Mouse (Mus musculus) CH12.LX (cell line): Measurements from ENCODE around the gene Meiob. TPM values are rescaled to one million over a fixed set of nuclear protein-coding genes. Genes with fewer than 3 reads are reported as not detected.

ENCODE experiments used
- DNase-seq: peaks from one replicate; pipeline ENCODE4 v3.0.0-alpha.2; 2013; ENCODE audit errors: extremely low read depth
- H3K27ac ChIP-seq: 2 replicates; pipeline ENCODE4 v1.5.1; 2012; ENCODE audit warnings: low read depth, mild to moderate bottlenecking, control low read depth, moderate library complexity; ENCODE audit not compliant: insufficient read depth
- H3K27me3 ChIP-seq: replicated peaks from 2 replicates; pipeline ENCODE3; 2012; ENCODE audit warnings: inconsistent platforms
- H3K36me3 ChIP-seq, 2 experiments: replicated peaks in 1 of 2; 2 replicates each; pipeline versions ENCODE3 to v1.6.1; 2012; ENCODE audit warnings: inconsistent platforms in 1 of 2, low read length in 1 of 2, mild to moderate bottlenecking in 1 of 2, mixed read lengths in 1 of 2, moderate library complexity in 1 of 2; ENCODE audit not compliant: control insufficient read depth in 1 of 2, insufficient read depth in 1 of 2
- H3K4me1 ChIP-seq, 2 experiments: 2 replicates each; pipeline ENCODE4 v1.6.1; 2012; ENCODE audit warnings: inconsistent platforms in 1 of 2, moderate library complexity in 1 of 2; ENCODE audit not compliant: insufficient read depth in 2 of 2, control insufficient read depth in 1 of 2
- H3K4me2 ChIP-seq: 2 replicates; pipeline ENCODE4 v1.6.1; 2012; ENCODE audit warnings: low read depth, mild to moderate bottlenecking, control low read depth; ENCODE audit not compliant: poor library complexity, insufficient read depth, severe bottlenecking
- H3K4me3 ChIP-seq, 3 experiments: fragments of 150-350 bp in 1 of 3; sonication (generic) in 1 of 3; replicated peaks in 1 of 3; 2 replicates each; pipeline versions ENCODE3 to v1.5.1; 2011 to 2012; ENCODE audit warnings: low read depth in 2 of 3, low read length in 2 of 3, mild to moderate bottlenecking in 2 of 3, moderate library complexity in 2 of 3, control low read depth in 1 of 3, improper control_type of control experiment in 1 of 3, inconsistent platforms in 1 of 3, mixed read lengths in 1 of 3; ENCODE audit not compliant: poor library complexity in 1 of 3
- H3K79me2 ChIP-seq: replicated peaks from 2 replicates; pipeline ENCODE4 v1.6.1; 2012; ENCODE audit warnings: mild to moderate bottlenecking, moderate library complexity; ENCODE audit not compliant: control insufficient read depth, poor library complexity, insufficient read depth, severe bottlenecking; ENCODE audit errors: extremely low read depth
- H3K9ac ChIP-seq: 2 replicates; pipeline ENCODE4 v1.6.1; 2012; ENCODE audit warnings: low read depth, mild to moderate bottlenecking, control low read depth, moderate library complexity; ENCODE audit not compliant: insufficient read depth
- H3K9me3 ChIP-seq: replicated peaks from 2 replicates; pipeline ENCODE3; 2012; ENCODE audit warnings: low read length, inconsistent platforms, mixed read lengths
- BHLHE40 ChIP-seq: IDR thresholded peaks from 2 replicates; pipeline ENCODE4 v1.6.1; 2011; ENCODE audit warnings: mild to moderate bottlenecking, low read depth, low read length, improper control_type of control experiment
- CHD1 ChIP-seq: IDR thresholded peaks from 2 replicates; pipeline ENCODE4 v1.6.1; 2012; ENCODE audit warnings: low read depth, low read length, improper control_type of control experiment, inconsistent platforms
- CTCF ChIP-seq, 2 experiments: IDR thresholded peaks in 1 of 2; conservative IDR thresholded peaks in 1 of 2; 2 replicates each; pipeline ENCODE4 v1.5.1; 2011 to 2012; ENCODE audit warnings: low read depth in 2 of 2, low read length in 2 of 2, improper control_type of control experiment in 1 of 2, inconsistent platforms in 1 of 2, mild to moderate bottlenecking in 1 of 2, moderate library complexity in 1 of 2
- E2F4 ChIP-seq: IDR thresholded peaks from 2 replicates; pipeline ENCODE4 v1.6.1; 2011; ENCODE audit warnings: low read depth, low read length, improper control_type of control experiment; ENCODE audit not compliant: insufficient replicate concordance
- EP300 ChIP-seq: IDR thresholded peaks from 2 replicates; pipeline ENCODE4 v1.6.1; 2011; ENCODE audit warnings: low read length, improper control_type of control experiment
- GABPA ChIP-seq: IDR thresholded peaks from 2 replicates; pipeline ENCODE4 v1.6.1; 2012; ENCODE audit warnings: low read depth, low read length, improper control_type of control experiment, inconsistent platforms; ENCODE audit not compliant: insufficient replicate concordance
- IRF4 ChIP-seq: IDR thresholded peaks from 2 replicates; pipeline ENCODE4 v1.6.1; 2014; ENCODE audit warnings: low read depth, mild to moderate bottlenecking, inconsistent platforms, low read length, improper control_type of control experiment
- JUND ChIP-seq: conservative IDR thresholded peaks from 2 replicates; pipeline ENCODE4 v1.6.1; 2011; ENCODE audit warnings: low read depth, low read length, improper control_type of control experiment
- MAX ChIP-seq: IDR thresholded peaks from 2 replicates; pipeline ENCODE4 v1.6.1; 2011; ENCODE audit warnings: low read length, improper control_type of control experiment
- MAZ ChIP-seq: IDR thresholded peaks from 2 replicates; pipeline ENCODE4 v1.6.1; 2012; ENCODE audit warnings: low read depth, mild to moderate bottlenecking, inconsistent platforms, low read length, improper control_type of control experiment, moderate library complexity
- MEF2A ChIP-seq: IDR thresholded peaks from 2 replicates; pipeline ENCODE4 v1.6.1; 2014; ENCODE audit warnings: low read depth, mild to moderate bottlenecking, inconsistent platforms, low read length, improper control_type of control experiment, borderline replicate concordance
- MXI1 ChIP-seq: IDR thresholded peaks from 2 replicates; pipeline ENCODE4 v1.6.1; 2011; ENCODE audit warnings: mild to moderate bottlenecking, low read depth, low read length, improper control_type of control experiment
- MYC ChIP-seq: IDR thresholded peaks from 2 replicates; pipeline ENCODE4 v1.6.1; 2011; ENCODE audit warnings: low read depth, mild to moderate bottlenecking, improper control_type of control experiment, low read length
- PAX5 ChIP-seq: IDR thresholded peaks from 2 replicates; pipeline ENCODE4 v1.6.1; 2012; ENCODE audit warnings: low read length, inconsistent platforms, mixed read lengths
- RAD21 ChIP-seq: IDR thresholded peaks from 2 replicates; pipeline ENCODE4 v1.6.1; 2011; ENCODE audit warnings: low read depth, mild to moderate bottlenecking, low read length, improper control_type of control experiment, moderate library complexity
- SMC3 ChIP-seq: IDR thresholded peaks from 2 replicates; pipeline ENCODE4 v1.6.1; 2011; ENCODE audit warnings: low read depth, low read length, improper control_type of control experiment
- UBTF ChIP-seq: IDR thresholded peaks from 2 replicates; pipeline ENCODE4 v1.6.1; 2012; ENCODE audit warnings: low read depth, mild to moderate bottlenecking, inconsistent platforms, low read length, improper control_type of control experiment, moderate library complexity
- ZC3H11A ChIP-seq: IDR thresholded peaks from 2 replicates; pipeline ENCODE4 v1.6.1; 2012; ENCODE audit warnings: low read depth, mild to moderate bottlenecking, inconsistent platforms, low read length, improper control_type of control experiment
- ZKSCAN1 ChIP-seq: IDR thresholded peaks from 2 replicates; pipeline ENCODE4 v1.6.1; 2012; ENCODE audit warnings: low read depth, inconsistent platforms, low read length, improper control_type of control experiment, borderline replicate concordance
- ZNF384 ChIP-seq: IDR thresholded peaks from 2 replicates; pipeline ENCODE4 v1.6.1; 2012; ENCODE audit warnings: low read depth, low read length, improper control_type of control experiment, inconsistent platforms
- dilution Hi-C: fragments of 300-500 bp; cut with MboI; formaldehyde crosslinking; loops from 2 replicates; pipeline ENCODE4 v1.14.3; 2020; ENCODE audit warnings: low sequenced_read_pairs; ENCODE audit not compliant: extremely low pct_unique_long_range_greater_than_20kb, extremely low pct_ligation_motif_present
- in situ Hi-C: fragments of 300-500 bp; cut with MboI; formaldehyde crosslinking; loops from 3 replicates; pipeline ENCODE4 v1.14.3; 2019; ENCODE audit warnings: low sequenced_read_pairs, low pct_ligation_motif_present, low pct_unique_long_range_greater_than_20kb, mixed read lengths
- polyA plus RNA-seq: library from polyadenylated mRNA; unstranded; fragments of >175 nt; gene quantifications from 2 replicates; pipeline ENCODE4 v1.2.1, GENCODE M21; 2012; ENCODE audit warnings: low read depth; ENCODE audit not compliant: insufficient read length
- total RNA-seq, 2 experiments: library from RNA; depleted of rRNA; stranded (reverse); fragments of 300-350 nt in 1 of 2; fragments of >200 nt in 1 of 2; gene quantifications; 2 replicates each; pipeline ENCODE4 v1.2.3; 2012 to 2014

Gene Meiob
- total and polyA plus RNA-seq, 3 experiments = 0.23 to 0.40 (median 0.30) TPM

GRCm38 (mm10) chr17:24841133-24841532, 37.0 kb downstream of the Meiob start:
- Histone ChIP-seq H3K9me3 (no peaks in the 10 kb centered on the region), H3K4me2 (no peak overlapping the region), H3K79me2 (no peaks in the 10 kb centered on the region), H3K4me3 (no peak overlapping the region), H3K9ac (no peak overlapping the region), H3K36me3 (no peaks in the 10 kb centered on the region), H3K4me1 (peaks cover 0 to 6% of the 10 kb centered on the region in 2 experiments; a peak in 1 of 4 replicates), H3K27ac (no peak overlapping the region), H3K27me3 (peaks cover 15% of the 10 kb centered on the region)
- peak; percentile 17 for DNase-seq
- TF ChIP-seq SMC3 (peak; percentile 73), MAX (no peak), CTCF (conservative IDR thresholded peaks at IDR 0.05 in 1 of 2, IDR thresholded peaks at IDR 0.05 in 1 of 2; ENCODE audit: low read depth in 2 of 2, low read length in 2 of 2) (peak; percentile 38 to 79; a peak in 3 of 4 replicates), MEF2A (no peak), IRF4 (no peak), E2F4 (no peak), CHD1 (no peak), ZNF384 (no peak), ZC3H11A (no peak), ZKSCAN1 (no peak), GABPA (no peak), MXI1 (no peak), EP300 (no peak), BHLHE40 (no peak), RAD21 (peak; percentile 61), PAX5 (no peak), JUND (no peak), UBTF (no peak)
- in situ Hi-C loops (no loop called here), dilution Hi-C loops (no loop called here)

GRCm38 (mm10) chr17:24842631-24843030, 38.5 kb downstream of the Meiob start:
- DNase-seq = no peak
- Histone ChIP-seq H3K4me2 (no peak overlapping the region), H3K27me3 (peaks cover 13% of the 10 kb centered on the region), H3K79me2 (no peaks in the 10 kb centered on the region), H3K9me3 (no peaks in the 10 kb centered on the region), H3K4me1 (peaks cover 0 to 6% of the 10 kb centered on the region in 2 experiments; a peak in 1 of 4 replicates), H3K9ac (no peak overlapping the region), H3K4me3 (no peak overlapping the region), H3K27ac (no peak overlapping the region), H3K36me3 (peaks cover 0 to 4% of the 10 kb centered on the region in 2 experiments)
- in situ Hi-C loops (no loop called here), dilution Hi-C loops (no loop called here)
- peak in 1 of 2 experiments; percentile 71; a peak in 2 of 4 replicates for TF ChIP-seq CTCF (conservative IDR thresholded peaks at IDR 0.05 in 1 of 2, IDR thresholded peaks at IDR 0.05 in 1 of 2; ENCODE audit: low read depth in 2 of 2, low read length in 2 of 2)
- TF ChIP-seq MAZ = no peak
- peak; percentile 71; the same call in 1 of the 2 replicates for TF ChIP-seq MYC
- TF ChIP-seq SMC3 = peak; percentile 38
- peak; percentile 68 for TF ChIP-seq RAD21
